Mouse (Mus musculus) bone marrow macrophage, adult 2 months (primary cell): ENCODE results near the gene Pofut2.

Source experiments
- CTCF ChIP-seq: IDR thresholded peaks from 2 replicates; pipeline ENCODE4 v1.5.1; 2012; ENCODE audit warnings: low read depth, mild to moderate bottlenecking, low read length, moderate library complexity
- POLR2A ChIP-seq: IDR thresholded peaks from 2 replicates; pipeline ENCODE4 v1.6.1; 2012; ENCODE audit warnings: mild to moderate bottlenecking, low read depth, low read length, borderline replicate concordance

DNA sequence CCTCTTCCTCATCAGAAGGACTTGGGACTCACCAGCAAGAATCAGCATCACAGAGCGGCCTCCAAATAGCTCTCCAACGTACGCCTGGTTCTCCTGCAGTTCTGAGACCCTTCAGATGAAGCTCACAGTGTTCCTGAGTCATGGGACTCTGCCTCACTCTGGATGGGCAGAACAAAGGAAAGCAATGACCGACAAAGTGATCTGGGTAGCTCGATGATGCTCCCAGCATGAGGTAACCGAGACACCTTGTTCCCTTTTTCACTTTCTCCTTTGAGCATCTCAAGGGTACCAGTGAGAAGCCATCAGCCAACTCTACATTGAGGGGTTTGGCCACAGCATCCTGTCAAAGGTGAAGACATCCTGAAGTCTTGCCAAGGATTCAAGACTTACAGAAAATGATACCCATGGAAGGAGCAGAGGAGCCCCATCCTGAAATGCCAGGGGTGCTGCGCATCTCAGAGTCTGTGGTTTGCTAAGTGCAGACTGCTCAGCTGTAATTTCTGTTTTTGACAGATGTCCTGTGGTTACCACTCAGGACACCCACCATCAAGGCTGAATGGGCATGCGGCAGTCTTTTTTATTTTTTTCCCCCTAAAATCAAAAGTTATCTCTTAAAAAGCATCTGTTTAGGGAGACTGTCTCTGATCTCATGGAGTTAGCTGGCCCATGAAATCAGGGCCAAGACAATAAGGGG, 32.9 kb upstream of the Pofut2 start:
- no peak for TF ChIP-seq CTCF
- no peak for TF ChIP-seq POLR2A
